Mouse (Mus musculus) kidney, embryonic 15.5 days (tissue): ENCODE results near the gene Ly6c2. TPM values are rescaled to one million over a fixed set of nuclear protein-coding genes. Genes with fewer than 3 reads are reported as not detected.
"Not testable (repeated sequence)": the region's sequence is repeated elsewhere in the genome, so short reads cannot be mapped to it uniquely, and the experiment has no call there.

Experiments
- ATAC-seq: fragments of 200-750 bp; cut with Nextera tagmentation; replicated peaks from 2 replicates; pipeline ENCODE4 v1.8.0; 2017; ENCODE audit warnings: moderate TSS enrichment; ENCODE audit not compliant: low FRiP score
- H3K27ac ChIP-seq: fragments of 300-500 bp; sonication (generic); 2 replicates; pipeline ENCODE4 v1.5.1; 2015; ENCODE audit warnings: mild to moderate bottlenecking, inconsistent platforms
- H3K27me3 ChIP-seq: fragments of 300-500 bp; sonication (generic); 2 replicates; pipeline ENCODE4 v1.6.1; 2015; ENCODE audit warnings: inconsistent platforms
- H3K36me3 ChIP-seq: fragments of 300-500 bp; sonication (generic); 2 replicates; pipeline ENCODE4 v1.6.1; 2015; ENCODE audit warnings: inconsistent platforms
- H3K4me1 ChIP-seq: fragments of 300-500 bp; sonication (generic); 2 replicates; pipeline ENCODE4 v1.6.1; 2015; ENCODE audit warnings: inconsistent platforms
- H3K4me2 ChIP-seq: fragments of 300-500 bp; sonication (generic); 2 replicates; pipeline ENCODE4 v1.6.1; 2015; ENCODE audit warnings: moderate library complexity, mild to moderate bottlenecking, inconsistent platforms
- H3K4me3 ChIP-seq: fragments of 300-500 bp; sonication (generic); replicated peaks from 2 replicates; pipeline ENCODE4 v1.5.1; 2015; ENCODE audit warnings: mild to moderate bottlenecking, inconsistent platforms
- H3K9ac ChIP-seq: fragments of 300-500 bp; sonication (generic); 2 replicates; pipeline ENCODE4 v1.6.1; 2015; ENCODE audit warnings: mild to moderate bottlenecking, inconsistent platforms
- H3K9me3 ChIP-seq: fragments of 300-500 bp; sonication (generic); replicated peaks from 2 replicates; pipeline ENCODE4 v1.6.1; 2016; ENCODE audit warnings: inconsistent platforms
- WGBS: fragments of 180-500 bp; shearing (Covaris S2); methylation state at CpG from one replicate; pipeline ENCODE4 v1.1.7; 2015; ENCODE audit warnings: mixed read lengths; 5-methylcytosine and 5-hydroxymethylcytosine counted together
- polyA plus RNA-seq: library from polyadenylated mRNA; unstranded; fragments of >200 nt; fragmentation: Nextera tagmentation; extraction: Ambion mirVana; gene quantifications from 2 replicates; pipeline ENCODE4 v1.2.1, GENCODE M21; 2015

The Ly6c2 gene
- polyA plus RNA-seq: 1.1 and 1.6 TPM in 2 replicates

GRCm38 (mm10) chr15:75111861-75112630, at the start of gene Ly6c2:
Ly6c2 (minus strand) TSS chr15:75111970.
- H3K4me3 ChIP-seq, H3K27ac ChIP-seq, H3K9ac ChIP-seq, H3K4me2 ChIP-seq, H3K27me3 ChIP-seq, H3K9me3 ChIP-seq, H3K4me1 ChIP-seq, H3K36me3 ChIP-seq, ATAC-seq: not testable (repeated sequence)
- WGBS: 67% methylated on average over 1 of the region's 1 CpGs

DNA sequence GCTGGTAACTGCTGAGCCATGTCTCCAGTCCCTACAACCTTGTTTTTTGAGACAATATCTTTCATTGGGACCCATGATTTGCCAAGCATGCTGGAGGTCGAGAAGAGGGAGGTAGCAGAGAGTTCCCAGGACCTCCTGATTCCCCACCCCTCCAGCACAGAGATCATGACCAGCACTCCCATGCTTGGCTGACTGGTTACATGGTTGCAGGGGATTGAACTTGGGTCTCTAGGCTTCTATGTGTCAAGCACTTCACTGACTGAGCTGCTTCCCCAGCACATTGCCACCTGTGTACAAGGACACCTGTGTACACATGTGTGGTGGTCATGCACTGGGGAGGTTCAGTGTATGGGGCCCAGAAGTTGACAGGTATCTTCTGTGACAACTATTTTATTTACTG, 45.9 kb upstream of the Ly6c2 start:
- H3K9ac ChIP-seq: no peak overlapping the region
- H3K27me3 ChIP-seq: no peaks in the 10 kb centered on the region
- H3K36me3 ChIP-seq: no peaks in the 10 kb centered on the region
- 56% methylated on average over 1 of the region's 1 CpGs for WGBS
- H3K9me3 ChIP-seq: no peaks in the 10 kb centered on the region; the same call in 1 of the 2 replicates
- H3K4me2 ChIP-seq: no peak overlapping the region
- ATAC-seq: no peak
- no peak overlapping the region for H3K4me3 ChIP-seq
- H3K4me1 ChIP-seq: no peaks in the 10 kb centered on the region
- H3K27ac ChIP-seq: no peak overlapping the region

DNA sequence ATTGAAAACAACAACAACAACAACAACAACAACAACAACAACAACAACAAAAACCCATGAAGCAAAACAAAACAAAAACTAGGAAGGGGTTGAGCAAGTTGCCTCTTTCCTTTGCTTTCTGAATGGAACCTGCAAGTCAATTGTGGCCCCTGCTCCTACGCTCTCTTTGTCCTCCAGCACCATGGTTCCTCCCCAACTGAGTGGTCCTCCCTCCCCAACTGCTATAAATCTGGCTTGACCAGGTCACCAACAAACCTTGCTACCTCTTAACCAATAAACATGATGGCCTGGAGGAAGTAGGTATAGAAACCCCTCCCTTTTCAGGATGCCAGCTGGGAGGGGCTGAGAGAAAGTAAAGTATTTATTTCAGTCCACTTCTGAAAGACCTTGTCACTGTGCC, 43.2 kb upstream of the Ly6c2 start, which contains the start of gene Ly6g:
Gene Ly6g, plus strand, starts transcription at position 301 of the 400 bp plus-strand sequence.
- no peak for ATAC-seq
- no peaks in the 10 kb centered on the region for H3K27me3 ChIP-seq
- H3K4me2 ChIP-seq: no peak within 1 kb of the TSS
- H3K4me1 ChIP-seq: no peaks in the 10 kb centered on the region
- H3K36me3 ChIP-seq: no peaks in the 10 kb centered on the region
- H3K4me3 ChIP-seq: no peak within 1 kb of the TSS
- no peaks in the 10 kb centered on the region; the same call in 1 of the 2 replicates for H3K9me3 ChIP-seq
- WGBS: 89% methylated on average over 1 of the region's 1 CpGs
- no peak within 1 kb of the TSS for H3K27ac ChIP-seq
- H3K9ac ChIP-seq: no peak within 1 kb of the TSS

- H3K4me3 ChIP-seq: no peak overlapping the region
- H3K4me1 ChIP-seq: no peaks in the 10 kb centered on the region
- H3K4me2 ChIP-seq: no peak overlapping the region
- no peaks in the 10 kb centered on the region for H3K27me3 ChIP-seq
- no peak for ATAC-seq
- no peak overlapping the region for H3K27ac ChIP-seq
- H3K36me3 ChIP-seq: no peaks in the 10 kb centered on the region
- no peaks in the 10 kb centered on the region for H3K9me3 ChIP-seq
- no peak overlapping the region for H3K9ac ChIP-seq
Observed at GRCm38 (mm10) chr15:75153087-75153486, 41.3 kb upstream of the Ly6c2 start.

DNA sequence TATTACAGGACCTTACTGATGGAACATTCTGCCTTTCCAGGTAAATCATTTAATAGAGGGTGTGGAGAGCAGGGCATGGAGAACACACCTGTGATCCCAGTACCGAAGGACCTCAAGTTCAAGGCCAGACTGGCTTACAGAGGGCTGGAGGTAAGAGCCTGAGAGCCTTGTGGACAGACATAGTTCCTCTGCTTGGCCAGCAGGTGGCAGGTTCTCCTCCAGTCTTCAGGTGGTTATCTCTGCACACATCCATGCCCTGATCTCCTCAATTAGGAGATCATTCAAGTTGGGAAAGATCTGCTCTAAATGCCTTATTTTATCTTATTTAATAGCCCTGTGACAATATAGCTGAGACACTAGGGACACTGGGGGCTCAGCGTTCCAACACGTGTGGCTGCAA, 32.0 kb upstream of the Ly6c2 start:
- no peak for ATAC-seq
- Histone ChIP-seq H3K36me3 (no peaks in the 10 kb centered on the region), H3K27me3 (no peaks in the 10 kb centered on the region), H3K9me3 (no peaks in the 10 kb centered on the region), H3K9ac (no peak overlapping the region), H3K4me2 (no peak overlapping the region), H3K4me1 (no peaks in the 10 kb centered on the region), H3K27ac (no peak overlapping the region), H3K4me3 (no peak overlapping the region)
- 66% methylated on average over 3 of the region's 3 CpGs for WGBS

- H3K9ac ChIP-seq, H3K27me3 ChIP-seq, ATAC-seq, H3K4me1 ChIP-seq, H3K9me3 ChIP-seq, H3K36me3 ChIP-seq, H3K27ac ChIP-seq, H3K4me2 ChIP-seq, H3K4me3 ChIP-seq: not testable (repeated sequence)
- WGBS: 49% methylated on average over 6 of the region's 6 CpGs
Observed at GRCm38 (mm10) chr15:75141812-75142360, 30.1 kb upstream of the Ly6c2 start.

DNA sequence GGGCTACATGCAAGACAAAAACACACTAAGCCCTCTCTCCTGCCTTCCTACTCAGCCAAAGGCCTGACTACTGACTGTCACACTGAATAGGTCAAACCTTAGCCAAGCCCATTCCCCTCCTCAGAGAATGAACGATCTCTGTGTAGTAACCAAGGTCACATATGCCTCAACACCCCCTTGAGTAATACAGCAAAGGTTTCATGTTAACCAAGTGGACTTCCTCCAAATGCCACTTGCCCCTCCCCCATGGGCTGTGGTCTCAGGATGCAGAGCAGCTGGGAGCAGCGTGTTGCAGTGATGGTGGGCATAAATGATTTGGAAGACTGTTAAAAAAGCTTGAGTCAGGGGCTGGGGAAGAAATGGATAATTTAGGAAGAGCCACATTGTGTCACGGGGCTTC, 26.0 kb upstream of the Ly6c2 start:
- H3K9me3 ChIP-seq, ATAC-seq: not testable (repeated sequence)
- 67% methylated on average over 3 of the region's 3 CpGs for WGBS

DNA sequence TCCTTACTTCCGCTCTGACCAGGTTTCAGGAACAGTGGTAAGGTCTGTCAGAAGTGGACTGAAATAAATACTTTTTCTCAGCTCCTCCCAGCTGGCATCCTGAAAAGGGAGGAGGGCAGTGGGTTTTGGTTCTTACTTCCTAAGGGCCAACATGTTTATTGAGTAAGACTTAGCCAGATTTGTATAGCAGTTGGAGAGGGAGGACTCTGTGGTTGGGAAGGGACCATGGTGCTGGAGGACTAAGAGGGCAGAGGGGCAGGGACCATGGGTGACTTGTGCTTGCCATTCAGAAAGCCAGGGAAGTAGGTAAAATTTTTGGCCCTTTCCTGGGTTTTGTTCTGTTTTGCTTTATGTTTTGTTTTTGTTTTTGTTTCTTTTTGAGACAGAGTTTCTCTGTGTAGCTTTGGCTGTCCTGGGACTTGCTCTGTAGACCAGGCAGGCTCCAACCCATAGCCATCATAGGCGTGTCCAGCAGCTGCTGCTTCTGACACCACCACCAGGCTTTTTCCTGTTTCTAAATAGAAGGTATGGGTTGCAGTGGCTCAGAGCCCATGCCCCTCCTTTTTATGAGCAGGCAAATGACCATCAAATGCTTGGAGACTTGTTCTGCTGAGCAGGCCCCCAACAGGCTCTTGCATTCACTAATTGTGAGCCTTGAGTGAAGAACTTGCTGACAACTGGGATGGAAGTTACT, 23.5 kb upstream of the Ly6c2 start:
- not testable (repeated sequence) for ATAC-seq, H3K36me3 ChIP-seq, H3K9me3 ChIP-seq, H3K27ac ChIP-seq, H3K4me1 ChIP-seq, H3K4me2 ChIP-seq, H3K27me3 ChIP-seq, H3K9ac ChIP-seq, H3K4me3 ChIP-seq
- WGBS: 63% methylated on average over 2 of the region's 2 CpGs

More for the DNA sequence above, 26.0 kb upstream of the Ly6c2 start:
- H3K9ac ChIP-seq, H3K27ac ChIP-seq, H3K4me3 ChIP-seq, H3K36me3 ChIP-seq, H3K4me2 ChIP-seq, H3K27me3 ChIP-seq, H3K4me1 ChIP-seq: not testable (repeated sequence)

GRCm38 (mm10) chr15:75132346-75132745, 20.6 kb upstream of the Ly6c2 start:
- H3K27ac ChIP-seq, H3K4me3 ChIP-seq, ATAC-seq, H3K36me3 ChIP-seq, H3K4me1 ChIP-seq, H3K27me3 ChIP-seq, H3K4me2 ChIP-seq, H3K9ac ChIP-seq, H3K9me3 ChIP-seq: not testable (repeated sequence)
- WGBS: 77% methylated on average over 2 of the region's 2 CpGs

GRCm38 (mm10) chr15:75120066-75120465, 8.3 kb upstream of the Ly6c2 start:
- no peak for ATAC-seq
- Histone ChIP-seq H3K27me3 (no peaks in the 10 kb centered on the region), H3K9me3 (no peaks in the 10 kb centered on the region), H3K27ac (no peak overlapping the region), H3K9ac (no peak overlapping the region), H3K36me3 (no peaks in the 10 kb centered on the region), H3K4me3 (no peak overlapping the region), H3K4me1 (no peaks in the 10 kb centered on the region), H3K4me2 (no peak overlapping the region)
- 21% methylated on average over 2 of the region's 2 CpGs for WGBS

- H3K4me3 ChIP-seq, H3K4me2 ChIP-seq, H3K4me1 ChIP-seq, H3K9ac ChIP-seq, H3K9me3 ChIP-seq, ATAC-seq, H3K27ac ChIP-seq, H3K36me3 ChIP-seq, H3K27me3 ChIP-seq: not testable (repeated sequence)
- 24% methylated on average over 5 of the region's 7 CpGs for WGBS
Observed at GRCm38 (mm10) chr15:75118742-75119141, 7.0 kb upstream of the Ly6c2 start.

GRCm38 (mm10) chr15:75117481-75117880, 5.7 kb upstream of the Ly6c2 start:
- H3K27me3 ChIP-seq, H3K4me1 ChIP-seq, H3K9me3 ChIP-seq, H3K9ac ChIP-seq, H3K27ac ChIP-seq, H3K4me2 ChIP-seq, H3K4me3 ChIP-seq, ATAC-seq, H3K36me3 ChIP-seq: not testable (repeated sequence)
- WGBS: 93% methylated on average over 5 of the region's 5 CpGs
